Mouse (Mus musculus) megakaryocyte, embryonic 14.5 days (primary cell): ENCODE data around the gene Stat5a. TPM values are rescaled to one million over a fixed set of nuclear protein-coding genes. Genes with fewer than 3 reads are reported as not detected.

Experiments used
- H3K27me3 ChIP-seq: replicated peaks from 2 replicates; pipeline ENCODE3; 2012; ENCODE audit warnings: inconsistent platforms
- H3K36me3 ChIP-seq: replicated peaks from 2 replicates; pipeline ENCODE3; 2012; ENCODE audit warnings: low read length, inconsistent platforms, mixed read lengths
- H3K4me1 ChIP-seq: 2 replicates; pipeline ENCODE4 v1.6.1; 2012; ENCODE audit warnings: inconsistent platforms
- H3K4me3 ChIP-seq: replicated peaks from 2 replicates; pipeline ENCODE3; 2012; ENCODE audit warnings: moderate library complexity, mild to moderate bottlenecking, inconsistent platforms
- H3K9me3 ChIP-seq: 2 replicates; pipeline ENCODE4 v1.6.1; 2012; ENCODE audit warnings: inconsistent platforms
- FLI1 ChIP-seq: IDR thresholded peaks from 2 replicates; pipeline ENCODE4 v1.6.1; 2012; ENCODE audit warnings: low read length, inconsistent platforms, mixed read lengths
- GATA1 ChIP-seq: IDR thresholded peaks from 3 replicates; pipeline ENCODE4 v1.6.1; 2012; ENCODE audit warnings: mixed read lengths, low read length, inconsistent platforms, borderline replicate concordance
- polyA plus RNA-seq: library from polyadenylated mRNA; stranded (reverse); fragments of >175 nt; gene quantifications from 2 replicates; pipeline ENCODE4 v1.2.3, GENCODE M21; 2012; ENCODE audit warnings: low replicate concordance; ENCODE audit not compliant: insufficient read depth

Gene Stat5a
- polyA plus RNA-seq, 1 experiment, result 3.9 TPM

GRCm38 (mm10) chr11:100908112-100908511, 49.0 kb downstream of the Stat5a start:
- no peak for TF ChIP-seq GATA1
- TF ChIP-seq FLI1, result no peak
- H3K36me3 ChIP-seq, result peaks cover 96% of the 10 kb centered on the region

GRCm38 (mm10) chr11:100908567-100908966, 49.4 kb downstream of the Stat5a start:
- Histone ChIP-seq H3K4me3 (no peak overlapping the region), H3K4me1 (peaks cover 81% of the 10 kb centered on the region), H3K9me3 (no peaks in the 10 kb centered on the region), H3K36me3 (peaks cover 95% of the 10 kb centered on the region), H3K27me3 (no peaks in the 10 kb centered on the region)
- TF ChIP-seq GATA1 (no peak), FLI1 (no peak)

More at GRCm38 (mm10) chr11:100908112-100908511, 49.0 kb downstream of the Stat5a start:
- H3K4me1 ChIP-seq, result peaks cover 80% of the 10 kb centered on the region
- H3K4me3 ChIP-seq, result no peak overlapping the region
- no peaks in the 10 kb centered on the region for H3K9me3 ChIP-seq
- no peaks in the 10 kb centered on the region for H3K27me3 ChIP-seq

GRCm38 (mm10) chr11:100912401-100913155, 53.4 kb downstream of the Stat5a start:
- Histone ChIP-seq H3K4me3 (no peak overlapping the region), H3K9me3 (peaks cover 6% of the 10 kb centered on the region), H3K4me1 (peaks cover 81% of the 10 kb centered on the region), H3K36me3 (peaks cover 94% of the 10 kb centered on the region), H3K27me3 (no peaks in the 10 kb centered on the region)
- TF ChIP-seq FLI1, result no peak
- no peak for TF ChIP-seq GATA1

GRCm38 (mm10) chr11:100914415-100914814, 55.3 kb downstream of the Stat5a start:
- Histone ChIP-seq H3K9me3 (peaks cover 6% of the 10 kb centered on the region), H3K36me3 (peaks cover 96% of the 10 kb centered on the region), H3K27me3 (no peaks in the 10 kb centered on the region), H3K4me1 (peaks cover 80% of the 10 kb centered on the region), H3K4me3 (no peak overlapping the region)
- no peak for TF ChIP-seq FLI1
- no peak for TF ChIP-seq GATA1

- no peak overlapping the region for H3K4me3 ChIP-seq
- TF ChIP-seq GATA1, result no peak
- no peak for TF ChIP-seq FLI1
- peaks cover 6% of the 10 kb centered on the region for H3K9me3 ChIP-seq
- H3K36me3 ChIP-seq, result peaks cover 96% of the 10 kb centered on the region
- peaks cover 76% of the 10 kb centered on the region for H3K4me1 ChIP-seq
- no peaks in the 10 kb centered on the region for H3K27me3 ChIP-seq
Observed at GRCm38 (mm10) chr11:100915063-100915462, 55.9 kb downstream of the Stat5a start.

- Histone ChIP-seq H3K4me1 (peaks cover 80% of the 10 kb centered on the region), H3K36me3 (peaks cover 96% of the 10 kb centered on the region), H3K9me3 (peaks cover 6% of the 10 kb centered on the region), H3K27me3 (no peaks in the 10 kb centered on the region), H3K4me3 (no peak overlapping the region)
- TF ChIP-seq FLI1, result no peak
- TF ChIP-seq GATA1, result no peak
Observed at GRCm38 (mm10) chr11:100916432-100916971, 57.4 kb downstream of the Stat5a start.

GRCm38 (mm10) chr11:100918007-100918406, 58.9 kb downstream of the Stat5a start:
- TF ChIP-seq GATA1 (no peak), FLI1 (no peak)
- H3K36me3 ChIP-seq, result peaks cover 97% of the 10 kb centered on the region

GRCm38 (mm10) chr11:100920887-100921624, 61.9 kb downstream of the Stat5a start:
- H3K27me3 ChIP-seq, result no peaks in the 10 kb centered on the region
- no peaks in the 10 kb centered on the region for H3K9me3 ChIP-seq
- no peak overlapping the region for H3K4me3 ChIP-seq
- peaks cover 80% of the 10 kb centered on the region for H3K4me1 ChIP-seq
- H3K36me3 ChIP-seq, result peaks cover 97% of the 10 kb centered on the region
- no peak for TF ChIP-seq FLI1
- TF ChIP-seq GATA1, result no peak

More at GRCm38 (mm10) chr11:100918007-100918406, 58.9 kb downstream of the Stat5a start:
- Histone ChIP-seq H3K4me1 (peaks cover 84% of the 10 kb centered on the region), H3K9me3 (peaks cover 6% of the 10 kb centered on the region), H3K27me3 (no peaks in the 10 kb centered on the region), H3K4me3 (no peak overlapping the region)

GRCm38 (mm10) chr11:100924386-100924919, 65.3 kb downstream of the Stat5a start:
- H3K36me3 ChIP-seq, result peaks cover 87% of the 10 kb centered on the region
- H3K4me1 ChIP-seq, result peaks cover 64% of the 10 kb centered on the region

More at GRCm38 (mm10) chr11:100924386-100924919, 65.3 kb downstream of the Stat5a start:
- H3K27me3 ChIP-seq, result no peaks in the 10 kb centered on the region
- H3K9me3 ChIP-seq, result no peaks in the 10 kb centered on the region
- H3K4me3 ChIP-seq, result no peak overlapping the region
- TF ChIP-seq GATA1, result no peak
- TF ChIP-seq FLI1, result no peak
